Mouse (Mus musculus) olfactory bulb, adult 2 months (tissue): ENCODE results near the gene 1700025G04Rik.

Source experiments
- CTCF ChIP-seq: fragments of 200-500 bp; IDR thresholded peaks from 2 replicates; pipeline ENCODE4 v1.5.1; 2012; ENCODE audit warnings: low read depth, mild to moderate bottlenecking, low read length, moderate library complexity; ENCODE audit not compliant: insufficient read depth
- POLR2A ChIP-seq: fragments of 200-500 bp; IDR thresholded peaks from 2 replicates; pipeline ENCODE4 v1.6.1; 2012; ENCODE audit warnings: mild to moderate bottlenecking, low read depth, low read length, moderate library complexity; ENCODE audit not compliant: insufficient read depth

- TF ChIP-seq CTCF (no peak), POLR2A (no peak)
Measured at GRCm38 (mm10) chr1:152088791-152089401, 1.0 kb downstream of the 1700025G04Rik start.
